Mouse (Mus musculus): ENCODE data around the gene Zfp26.

GRCm38 (mm10) chr9:20384532-20385342 is 75.2 kb downstream of the Zfp26 start, which contains the start of gene Zfp560:
- TF ChIP-seq GATA1 (IDR thresholded peaks at IDR 0.05; ENCODE audit: borderline replicate concordance, low read length) (no peak), FLI1 (IDR thresholded peaks at IDR 0.05; ENCODE audit: low read length) (no peak; the same call in 1 of the 2 replicates)
